Mouse (Mus musculus) natural killer cell, adult 2 months (primary cell): ENCODE results near the gene 5730455P16Rik.
"Not testable (repeated sequence)": the region's sequence is repeated elsewhere in the genome, so short reads cannot be mapped to it uniquely, and the experiment has no call there.

Experiments
- DNase-seq, 2 experiments: peaks; one replicate each; pipeline ENCODE4 v3.0.0; 2022; ENCODE audit warnings: low spot score in 2 of 2

Gene 5730455P16Rik

GRCm38 (mm10) chr11:80377712-80378451, at the start of gene 5730455P16Rik:
TSS of gene 5730455P16Rik (minus strand) at chr11:80378034.
- DNase-seq = peak; percentile 65 to 77

GRCm38 (mm10) chr11:80426029-80426813, 48.4 kb upstream of the 5730455P16Rik start:
- DNase-seq = not testable (repeated sequence)

- DNase-seq = no peak
Observed at GRCm38 (mm10) chr11:80425247-80425778, 47.5 kb upstream of the 5730455P16Rik start.

GRCm38 (mm10) chr11:80424691-80425090, 46.9 kb upstream of the 5730455P16Rik start:
- DNase-seq = no peak

- DNase-seq = no peak
Observed at GRCm38 (mm10) chr11:80421421-80422047, 43.7 kb upstream of the 5730455P16Rik start.

GRCm38 (mm10) chr11:80420202-80420984, 42.6 kb upstream of the 5730455P16Rik start:
- DNase-seq = no peak

- no peak for DNase-seq
Observed at GRCm38 (mm10) chr11:80419743-80420142, 41.9 kb upstream of the 5730455P16Rik start.

GRCm38 (mm10) chr11:80417085-80417484, 39.3 kb upstream of the 5730455P16Rik start:
- no peak for DNase-seq

GRCm38 (mm10) chr11:80410377-80410776, 32.5 kb upstream of the 5730455P16Rik start:
- DNase-seq = no peak

GRCm38 (mm10) chr11:80407878-80408277, 30.0 kb upstream of the 5730455P16Rik start:
- DNase-seq = not testable (repeated sequence)

- DNase-seq = no peak
Observed at GRCm38 (mm10) chr11:80396617-80397016, 18.8 kb upstream of the 5730455P16Rik start.

- DNase-seq = no peak
Observed at GRCm38 (mm10) chr11:80395930-80396329, 18.1 kb upstream of the 5730455P16Rik start.

GRCm38 (mm10) chr11:80391407-80392120, 13.7 kb upstream of the 5730455P16Rik start:
- no peak for DNase-seq

GRCm38 (mm10) chr11:80389885-80390284, 12.1 kb upstream of the 5730455P16Rik start:
- no peak for DNase-seq

- no peak for DNase-seq
Observed at GRCm38 (mm10) chr11:80386790-80387189, 9.0 kb upstream of the 5730455P16Rik start.

- no peak for DNase-seq
Observed at GRCm38 (mm10) chr11:80385055-80385454, 7.2 kb upstream of the 5730455P16Rik start.

GRCm38 (mm10) chr11:80384461-80384860, 6.6 kb upstream of the 5730455P16Rik start:
- DNase-seq = no peak

GRCm38 (mm10) chr11:80383626-80384046, 5.8 kb upstream of the 5730455P16Rik start:
- DNase-seq = no peak

- DNase-seq = peak; percentile 95 to 96
Observed at GRCm38 (mm10) chr11:80383019-80383625, 5.3 kb upstream of the 5730455P16Rik start, which contains the start of gene Zfp207. TSS of gene Zfp207 (plus strand) at chr11:80383279.

- DNase-seq = no peak
Observed at GRCm38 (mm10) chr11:80382626-80383018, 4.8 kb upstream of the 5730455P16Rik start.
